Mouse (Mus musculus): Measurements from ENCODE around the gene Ttll3.

DNA sequence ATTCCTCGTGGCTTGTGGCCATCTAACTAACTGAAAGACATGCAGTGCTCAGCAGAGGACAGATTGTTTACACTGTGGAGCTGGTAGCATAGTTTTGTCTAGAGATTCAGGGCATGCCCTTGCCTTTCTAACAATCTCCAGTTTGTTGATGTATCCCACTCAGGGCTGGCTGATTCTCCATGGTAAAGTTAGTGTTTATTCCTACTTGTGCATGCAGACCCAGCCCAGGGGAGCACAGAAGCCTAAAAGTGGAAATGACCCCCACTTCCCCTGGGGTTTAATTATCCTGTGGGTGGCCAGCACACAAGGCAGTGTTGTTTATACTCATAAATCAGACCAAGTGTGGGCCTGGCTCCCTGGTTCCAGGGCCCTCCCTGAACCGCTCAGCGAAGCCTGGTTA, 3.0 kb upstream of the Ttll3 start:
- no peak for TF ChIP-seq POLR2A (IDR thresholded peaks at IDR 0.05; ENCODE audit: insufficient read length, low read depth)
- TF ChIP-seq USF1 (IDR thresholded peaks at IDR 0.05; ENCODE audit: low read depth), result no peak
- no peak for TF ChIP-seq E2F4 (IDR thresholded peaks at IDR 0.05; ENCODE audit: insufficient read depth)
- TF ChIP-seq MYOG (IDR thresholded peaks at IDR 0.05; ENCODE audit: control insufficient read depth in 1 of 3, insufficient read depth in 1 of 3, insufficient read length in 2 of 3, low read depth in 2 of 3), result no peak
- no peak for TF ChIP-seq REST (IDR thresholded peaks at IDR 0.05; ENCODE audit: insufficient read depth, insufficient read length)

Measured in myocyte (in vitro differentiated cells).